Comparison of ENCODE assay signal across 10 mouse cellular contexts in the genomic region with DNA sequence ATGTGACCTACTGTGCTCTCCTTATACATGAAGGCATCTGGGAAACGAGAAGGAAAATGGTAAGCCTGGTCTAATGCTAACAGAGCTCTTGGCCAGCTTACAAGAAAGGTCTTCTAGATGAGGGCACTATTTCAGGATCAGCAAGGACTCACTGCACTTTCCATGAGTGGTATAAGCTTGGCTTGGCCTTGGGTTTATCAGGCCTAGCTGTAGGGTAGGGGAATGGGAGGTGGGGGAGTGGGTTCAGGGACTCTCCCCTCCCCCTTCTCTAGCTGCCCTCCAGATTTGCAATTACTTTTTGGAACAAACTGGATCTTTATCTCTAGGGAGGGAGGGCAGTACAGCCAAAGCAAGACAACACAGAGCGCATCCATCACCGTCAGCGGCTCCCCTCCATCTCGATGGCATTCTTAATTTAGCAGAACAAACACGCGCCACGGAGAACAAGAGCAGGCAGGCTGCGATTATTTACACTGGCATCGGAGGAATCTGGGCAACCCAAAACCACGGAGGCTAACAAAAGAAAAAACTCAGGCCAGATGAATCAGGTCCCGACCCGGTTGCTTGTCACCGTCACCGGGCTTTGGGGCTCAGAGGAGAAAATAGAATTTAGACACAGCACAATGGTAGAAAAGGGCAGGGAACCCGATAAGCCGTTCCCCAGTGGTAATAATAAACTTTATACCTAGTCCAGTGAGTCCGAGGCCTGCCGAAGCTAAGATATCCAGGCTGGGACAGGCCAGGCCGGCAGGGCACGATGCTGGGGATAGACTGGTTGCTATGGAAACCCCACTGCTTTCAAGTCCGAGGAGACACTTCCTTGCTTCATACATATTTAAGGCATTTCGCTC.
DNase-seq lines count a peak whose midpoint lies in the region; ATAC-seq lines count a peak whose summit lies in the region.
"Had no signal": no experiment of that assay in that cellular context is flagged by ENCODE, and none has a peak within 500 bp of the region (broad histone marks: within the 10 kb centered on the region; RNA-seq: fewer than 3 reads in every experiment).

No protein-coding gene starts in this region.

- H3K27me3 ChIP-seq in embryonic facial prominence, embryonic 15.5 days: no peaks in the 10 kb centered on the region
- H3K27me3 ChIP-seq: liver, embryonic 12.5 days had no signal

- H3K4me1 ChIP-seq in embryonic facial prominence, embryonic 15.5 days: peaks cover 17% of the 10 kb centered on the region; the same call in 1 of the 2 replicates
- H3K4me1 ChIP-seq: liver, embryonic 12.5 days had no signal

- intact Hi-C loops in left cerebral cortex, postnatal 25 days (cut with DNase I): loop anchor here (5.0 kb wide), 1 partner anchor 92 kb away; no protein-coding TSS in a partner anchor
- intact Hi-C loops in gastrocnemius, postnatal 14 days (cut with DNase I; ENCODE audit: low total_unique reads): no loop called here

- H3K36me3 ChIP-seq in embryonic facial prominence, embryonic 15.5 days: peaks cover 19% of the 10 kb centered on the region

- H3K4me2 ChIP-seq in embryonic facial prominence, embryonic 15.5 days (replicated peaks): no peak overlapping the region
- H3K4me2 ChIP-seq: liver, embryonic 12.5 days had no signal

- 28% methylated on average over 23 of the region's 23 CpGs for WGBS in embryonic facial prominence, embryonic 15.5 days

- no peak overlapping the region for H3K27ac ChIP-seq in embryonic facial prominence, embryonic 15.5 days (replicated peaks)
- H3K27ac ChIP-seq: liver, embryonic 12.5 days had no signal

- H3K9me3 ChIP-seq in embryonic facial prominence, embryonic 15.5 days (replicated peaks): no peaks in the 10 kb centered on the region
- H3K9me3 ChIP-seq: liver, embryonic 12.5 days had no signal

- no peak overlapping the region for H3K4me3 ChIP-seq in embryonic facial prominence, embryonic 15.5 days (replicated peaks)
- H3K4me3 ChIP-seq: liver, embryonic 12.5 days had no signal

- 0 out of 2 replicates have a peak, but pooled peaks have one; percentile 53 for ATAC-seq in embryonic facial prominence, embryonic 15.5 days (ENCODE audit: insufficient number of reproducible peaks, low FRiP score, low TSS enrichment, low read depth)
- ATAC-seq: liver, embryonic 12.5 days had no signal

- H3K9ac ChIP-seq in embryonic facial prominence, embryonic 15.5 days: no peak overlapping the region
- H3K9ac ChIP-seq: liver, embryonic 12.5 days had no signal

- DNase-seq in layer of hippocampus, adult 18-20 months (ENCODE audit: low spot score in 2 of 2): peak; percentile 17 to 37
- no peak for DNase-seq in layer of hippocampus, adult 9-11 months
- peak; percentile 30 to 64 for DNase-seq in left cerebral cortex, postnatal 25 days (ENCODE audit: low spot score in 2 of 2)
- DNase-seq in right cerebral cortex, postnatal 10 days (ENCODE audit: low spot score in 2 of 2): peak; percentile 57 to 72
- DNase-seq in B cell, adult 2 months: no peak
- DNase-seq in gastrocnemius, postnatal 14 days: no peak
- DNase-seq in thymus, postnatal 4 days: no peak
- DNase-seq: cerebellum, adult 11 months had no signal

Comparison
In these comparisons a context has a peak if more than half of its experiments do, and no peak if none do; other contexts are left out.
1. DNase-seq: peak in layer of hippocampus, adult 18-20 months (2 of 2), left cerebral cortex, postnatal 25 days (2 of 2) and right cerebral cortex, postnatal 10 days (2 of 2); none in layer of hippocampus, adult 9-11 months (single experiment), B cell, adult 2 months (0 of 2), gastrocnemius, postnatal 14 days (single experiment) and thymus, postnatal 4 days (single experiment).